Comparison of ENCODE assay signal across 8 mouse cellular contexts in the genomic region with DNA sequence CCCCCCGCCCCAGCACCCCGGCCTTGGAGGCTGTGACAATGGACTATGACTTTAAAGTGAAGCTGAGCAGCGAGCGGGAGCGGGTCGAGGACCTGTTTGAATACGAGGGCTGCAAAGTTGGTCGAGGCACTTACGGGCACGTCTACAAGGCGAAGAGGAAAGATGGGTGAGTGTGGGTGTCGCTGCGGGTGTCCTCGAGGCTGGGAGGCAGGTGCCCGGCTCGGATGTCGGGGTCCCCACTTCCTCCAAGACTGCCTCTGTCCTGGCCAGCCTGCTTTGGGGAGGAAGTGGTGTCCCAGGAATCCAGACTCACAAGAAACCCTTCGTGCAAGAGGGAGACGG. TPM values are rescaled to one million over a fixed set of nuclear protein-coding genes. Genes with fewer than 3 reads are reported as not detected.
DNase-seq lines count a peak whose midpoint lies in the region; ATAC-seq and TF ChIP-seq lines count a peak whose summit lies in the region.

No protein-coding gene starts in this region.

- under 1% methylated on average over 19 of the region's 19 CpGs for WGBS in embryonic facial prominence, embryonic 13.5 days
- WGBS in hindbrain, embryonic 13.5 days = 0% methylated on average over 19 of the region's 19 CpGs
- WGBS in liver, embryonic 11.5 days = under 1% methylated on average over 19 of the region's 19 CpGs

- DNase-seq in kidney, adult 18-20 months = peak; percentile 52
- DNase-seq in kidney, postnatal 14 days = no peak
- DNase-seq in G1E (ENCODE audit: low spot score) = peak; percentile 34
- DNase-seq in liver, embryonic 11.5 days (ENCODE audit: low spot score) = peak; percentile 70
- peak; percentile 54 for DNase-seq in neural tube, embryonic 10.5 days (ENCODE audit: extremely low spot score, low spot score)
- peak; percentile 68 for DNase-seq in thymus, postnatal 14 days

- H3K27me3 ChIP-seq in G1E (ENCODE audit: insufficient read depth, low read length) = no peaks in the 10 kb centered on the region
- H3K27me3 ChIP-seq in embryonic facial prominence, embryonic 13.5 days = no peaks in the 10 kb centered on the region
- H3K27me3 ChIP-seq in hindbrain, embryonic 13.5 days = no peaks in the 10 kb centered on the region
- H3K27me3 ChIP-seq in liver, embryonic 11.5 days (replicated peaks; ENCODE audit: control insufficient read depth, insufficient read depth, low read length) = no peaks in the 10 kb centered on the region

- H3K9ac ChIP-seq in embryonic facial prominence, embryonic 13.5 days = peak overlapping the region; percentile 91
- H3K9ac ChIP-seq in hindbrain, embryonic 13.5 days = peak overlapping the region; percentile 93
- peak overlapping the region; percentile 79 for H3K9ac ChIP-seq in liver, embryonic 11.5 days (ENCODE audit: low read depth, low read length)

- ATAC-seq in G1E (ENCODE audit: extremely low read depth, insufficient number of reproducible peaks, low FRiP score, poor library complexity, severe bottlenecking) = peak; percentile 35; the same call in 1 of the 2 replicates
- peak; percentile 1; the same call in 1 of the 2 replicates for ATAC-seq in embryonic facial prominence, embryonic 13.5 days (ENCODE audit: insufficient number of reproducible peaks, insufficient read depth, low FRiP score, low TSS enrichment, low read depth)
- ATAC-seq in hindbrain, embryonic 13.5 days (ENCODE audit: low FRiP score) = no peak
- peak; percentile 16; the same call in 1 of the 2 replicates for ATAC-seq in liver, embryonic 11.5 days (replicated peaks; ENCODE audit: low FRiP score)

- H3K27ac ChIP-seq in embryonic facial prominence, embryonic 13.5 days = peak overlapping the region; percentile 97
- H3K27ac ChIP-seq in hindbrain, embryonic 13.5 days = peak overlapping the region; percentile 95
- peak overlapping the region; percentile 97 for H3K27ac ChIP-seq in liver, embryonic 11.5 days (ENCODE audit: low read depth, low read length)

- no peaks in the 10 kb centered on the region for H3K9me3 ChIP-seq in G1E (replicated peaks)
- no peaks in the 10 kb centered on the region for H3K9me3 ChIP-seq in embryonic facial prominence, embryonic 13.5 days
- H3K9me3 ChIP-seq in hindbrain, embryonic 13.5 days = no peaks in the 10 kb centered on the region
- no peaks in the 10 kb centered on the region for H3K9me3 ChIP-seq in liver, embryonic 11.5 days (ENCODE audit: control insufficient read depth, low read length)

- peaks cover 9% of the 10 kb centered on the region for H3K36me3 ChIP-seq in G1E (replicated peaks)
- H3K36me3 ChIP-seq in embryonic facial prominence, embryonic 13.5 days = no peaks in the 10 kb centered on the region
- no peaks in the 10 kb centered on the region for H3K36me3 ChIP-seq in hindbrain, embryonic 13.5 days
- no peaks in the 10 kb centered on the region; the same call in 1 of the 2 replicates for H3K36me3 ChIP-seq in liver, embryonic 11.5 days (ENCODE audit: control insufficient read depth, insufficient read depth, low read length)

- no peak for TF ChIP-seq CTCF in G1E (IDR thresholded peaks at IDR 0.05; ENCODE audit: low read depth, low read length)

- H3K4me3 ChIP-seq in G1E (ENCODE audit: low read depth, low read length) = peak overlapping the region; percentile 83
- H3K4me3 ChIP-seq in embryonic facial prominence, embryonic 13.5 days = peak overlapping the region; percentile 81
- peak overlapping the region; percentile 91 for H3K4me3 ChIP-seq in hindbrain, embryonic 13.5 days
- peak overlapping the region; percentile 81 for H3K4me3 ChIP-seq in liver, embryonic 11.5 days (ENCODE audit: low read depth, low read length)

- H3K4me1 ChIP-seq in G1E (ENCODE audit: insufficient read depth, low read depth, low read length) = peaks cover 33% of the 10 kb centered on the region
- peaks cover 16% of the 10 kb centered on the region for H3K4me1 ChIP-seq in embryonic facial prominence, embryonic 13.5 days
- H3K4me1 ChIP-seq in hindbrain, embryonic 13.5 days (replicated peaks) = peaks cover 37% of the 10 kb centered on the region
- H3K4me1 ChIP-seq in liver, embryonic 11.5 days (replicated peaks; ENCODE audit: control insufficient read depth, insufficient read depth, low read length) = peaks cover 23% of the 10 kb centered on the region

- H3K4me2 ChIP-seq in embryonic facial prominence, embryonic 13.5 days = peak overlapping the region; percentile 84
- H3K4me2 ChIP-seq in hindbrain, embryonic 13.5 days = peak overlapping the region; percentile 76
- H3K4me2 ChIP-seq in liver, embryonic 11.5 days = peak overlapping the region; percentile 77

RNA-seq across cellular contexts. Expression of a gene that starts 0.6 kb away (rescaled TPM):
- total RNA-seq in G1E (2014; fragmentation: Nextera tagmentation) (160 and 167 TPM in 2 replicates), G1E (2017) (64.9 and 67.0 TPM in 2 replicates)
- 28.3 and 30.2 TPM in 2 replicates for polyA plus RNA-seq in G1E (2012)
- polyA plus RNA-seq in embryonic facial prominence, embryonic 13.5 days (2015; fragmentation: Nextera tagmentation; extraction: Ambion mirVana) = 19.7 and 20.6 TPM in 2 replicates
- polyA plus RNA-seq in hindbrain, embryonic 13.5 days (2015; fragmentation: Nextera tagmentation; extraction: Ambion mirVana) = 17.5 and 20.1 TPM in 2 replicates
- 31.5 and 34.3 TPM in 2 replicates for polyA plus RNA-seq in liver, embryonic 11.5 days (2014; fragmentation: Nextera tagmentation; extraction: Ambion mirVana)

RNA-seq across cellular contexts. Expression of a gene that starts 10.3 kb away (rescaled TPM):
- total RNA-seq in G1E (2014; fragmentation: Nextera tagmentation) = 56.1 and 62.6 TPM in 2 replicates
- total RNA-seq in G1E (2017) = 48.4 and 56.4 TPM in 2 replicates
- polyA plus RNA-seq in G1E (2012) = 8.1 and 13.9 TPM in 2 replicates
- 34.6 and 37.3 TPM in 2 replicates for polyA plus RNA-seq in embryonic facial prominence, embryonic 13.5 days (2015; fragmentation: Nextera tagmentation; extraction: Ambion mirVana)
- polyA plus RNA-seq in hindbrain, embryonic 13.5 days (2015; fragmentation: Nextera tagmentation; extraction: Ambion mirVana) = 25.2 and 26.6 TPM in 2 replicates
- polyA plus RNA-seq in liver, embryonic 11.5 days (2014; fragmentation: Nextera tagmentation; extraction: Ambion mirVana) = 31.5 and 32.6 TPM in 2 replicates

RNA-seq across cellular contexts. Expression of a gene that starts 46.5 kb away (rescaled TPM):
- not detected in 2 replicates for total RNA-seq in G1E (2014; fragmentation: Nextera tagmentation)
- total RNA-seq in G1E (2017) = 0.16 TPM in 1 of 2 replicates, not detected in the other
- polyA plus RNA-seq in G1E (2012) = not detected in 2 replicates
- polyA plus RNA-seq in embryonic facial prominence, embryonic 13.5 days (2015; fragmentation: Nextera tagmentation; extraction: Ambion mirVana) = not detected in 2 replicates
- polyA plus RNA-seq in hindbrain, embryonic 13.5 days (2015; fragmentation: Nextera tagmentation; extraction: Ambion mirVana) = not detected in 2 replicates
- polyA plus RNA-seq in liver, embryonic 11.5 days (2014; fragmentation: Nextera tagmentation; extraction: Ambion mirVana) = not detected in 2 replicates
